Mouse (Mus musculus): ENCODE data around the gene 2610028H24Rik. TPM values are rescaled to one million over a fixed set of nuclear protein-coding genes. Genes with fewer than 3 reads are reported as not detected.

Gene 2610028H24Rik
- polyA plus RNA-seq, 1 experiment from 2014 or later: 0.09 TPM

DNA sequence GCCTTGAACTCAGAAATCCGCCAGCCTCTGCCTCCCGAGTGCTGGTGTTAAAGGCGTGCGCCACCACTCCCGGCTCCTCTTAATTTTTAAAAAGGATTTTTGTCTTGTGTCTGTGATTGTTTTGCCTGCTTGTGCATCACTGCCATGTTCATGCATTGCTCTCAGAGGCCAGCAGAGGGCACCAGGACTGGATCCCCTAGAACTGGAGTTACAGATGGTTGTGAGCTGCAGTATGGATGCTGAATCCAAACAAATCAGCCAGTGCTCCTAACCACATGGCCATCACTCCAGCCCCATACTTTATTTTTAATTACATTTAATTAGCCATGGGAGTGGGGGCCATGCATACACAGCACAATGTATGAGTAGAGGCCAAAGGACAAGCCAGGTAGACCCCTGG, 6.4 kb downstream of the 2610028H24Rik start:
- WGBS: 68% methylated on average over 5 of the region's 5 CpGs
- Histone ChIP-seq H3K4me1 (replicated peaks) (no peaks in the 10 kb centered on the region), H3K27me3 (no peaks in the 10 kb centered on the region), H3K9ac (no peak overlapping the region), H3K4me2 (no peak overlapping the region), H3K36me3 (no peaks in the 10 kb centered on the region), H3K27ac (no peak overlapping the region), H3K4me3 (no peak overlapping the region), H3K9me3 (replicated peaks) (no peaks in the 10 kb centered on the region; the same call in 1 of the 2 replicates)
- no peak for ATAC-seq (replicated peaks; ENCODE audit: insufficient number of reproducible peaks, insufficient read depth, low FRiP score, low read depth)

DNA sequence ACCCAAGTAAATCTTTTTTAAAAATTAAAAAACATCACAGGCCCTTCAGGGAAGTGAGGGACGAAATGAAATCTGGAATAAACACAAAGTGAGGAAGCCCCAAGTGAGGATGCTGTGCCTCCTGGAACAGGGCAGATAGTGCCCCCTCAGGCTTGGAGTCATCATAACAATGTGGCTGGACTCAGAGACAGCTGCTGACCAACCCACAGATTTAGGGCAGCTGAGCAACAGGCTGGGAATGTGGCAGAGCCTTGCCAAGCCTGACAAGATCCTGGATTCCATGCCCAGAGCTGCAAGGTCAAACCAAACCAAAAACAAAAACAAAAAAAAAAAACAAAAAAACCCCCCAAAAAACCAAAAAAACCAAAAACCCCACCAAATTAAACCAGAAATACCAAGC, 12.4 kb downstream of the 2610028H24Rik start:
- WGBS: 84% methylated on average over 1 of the region's 1 CpGs
- H3K36me3 ChIP-seq: no peaks in the 10 kb centered on the region; the same call in 1 of the 2 replicates
- H3K4me3 ChIP-seq: no peak overlapping the region
- no peak overlapping the region for H3K4me2 ChIP-seq
- H3K27me3 ChIP-seq: no peaks in the 10 kb centered on the region
- H3K9me3 ChIP-seq (replicated peaks): no peaks in the 10 kb centered on the region; the same call in 1 of the 2 replicates
- no peak overlapping the region for H3K9ac ChIP-seq
- no peak for ATAC-seq (replicated peaks; ENCODE audit: insufficient number of reproducible peaks, insufficient read depth, low FRiP score, low read depth)
- H3K27ac ChIP-seq: no peak overlapping the region
- no peaks in the 10 kb centered on the region for H3K4me1 ChIP-seq (replicated peaks)

DNA sequence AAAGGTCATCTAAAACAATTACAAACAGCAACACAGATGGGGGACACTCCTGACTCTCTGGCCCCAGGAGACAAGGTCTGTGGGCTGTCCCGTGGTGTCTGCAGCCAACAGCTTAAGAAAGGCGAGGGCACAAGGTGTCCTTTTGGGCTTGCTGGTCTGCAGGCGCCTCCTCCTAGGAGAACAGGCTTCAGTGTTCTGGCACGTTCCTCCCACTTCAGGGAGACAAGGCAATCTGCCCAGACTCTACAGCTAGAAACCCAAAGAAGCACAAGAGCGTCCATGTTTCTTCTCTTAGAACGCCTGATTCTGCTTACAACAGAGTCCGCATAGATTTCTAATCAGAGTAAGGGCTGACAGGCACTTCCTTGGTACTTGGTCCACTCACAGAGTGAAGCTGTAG, 13.4 kb downstream of the 2610028H24Rik start:
- WGBS: 89% methylated on average over 7 of the region's 7 CpGs
- ATAC-seq (replicated peaks; ENCODE audit: insufficient number of reproducible peaks, insufficient read depth, low FRiP score, low read depth): no peak
- H3K4me1 ChIP-seq (replicated peaks): no peaks in the 10 kb centered on the region
- no peaks in the 10 kb centered on the region; the same call in 1 of the 2 replicates for H3K9me3 ChIP-seq (replicated peaks)
- H3K27me3 ChIP-seq: no peaks in the 10 kb centered on the region
- no peak overlapping the region for H3K27ac ChIP-seq
- no peak overlapping the region for H3K9ac ChIP-seq
- no peak overlapping the region for H3K4me2 ChIP-seq
- no peaks in the 10 kb centered on the region; the same call in 1 of the 2 replicates for H3K36me3 ChIP-seq
- no peak overlapping the region for H3K4me3 ChIP-seq

DNA sequence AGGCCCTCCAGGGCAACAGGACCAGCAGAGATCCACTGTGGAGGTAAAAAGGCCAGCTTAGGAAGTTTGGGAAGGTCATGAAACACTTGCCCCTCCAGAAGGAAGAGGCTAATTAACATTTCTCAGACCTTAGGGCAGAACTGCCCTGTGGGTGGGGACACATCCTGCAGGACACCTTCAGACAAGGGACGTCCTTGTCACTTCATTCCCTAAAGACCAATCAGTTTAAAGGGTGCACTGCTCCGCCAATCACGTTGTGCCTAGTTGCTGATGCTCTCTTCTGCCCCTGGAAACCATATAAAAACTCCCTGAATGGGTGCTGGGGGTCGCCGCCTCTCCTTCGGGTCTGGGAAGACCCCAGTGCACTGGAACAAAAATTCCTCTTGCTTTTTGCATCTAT, 13.8 kb downstream of the 2610028H24Rik start:
- Histone ChIP-seq H3K4me1 (replicated peaks) (0 out of 2 replicates have a peak, but pooled peaks cover 1% of the 10 kb centered on the region), H3K4me2 (no peak overlapping the region), H3K27me3 (no peaks in the 10 kb centered on the region), H3K36me3 (no peaks in the 10 kb centered on the region; the same call in 1 of the 2 replicates), H3K9me3 (replicated peaks) (no peaks in the 10 kb centered on the region; the same call in 1 of the 2 replicates), H3K9ac (no peak overlapping the region), H3K27ac (no peak overlapping the region), H3K4me3 (no peak overlapping the region)
- ATAC-seq (replicated peaks; ENCODE audit: insufficient number of reproducible peaks, insufficient read depth, low FRiP score, low read depth): no peak
- WGBS: 87% methylated on average over 6 of the region's 6 CpGs

DNA sequence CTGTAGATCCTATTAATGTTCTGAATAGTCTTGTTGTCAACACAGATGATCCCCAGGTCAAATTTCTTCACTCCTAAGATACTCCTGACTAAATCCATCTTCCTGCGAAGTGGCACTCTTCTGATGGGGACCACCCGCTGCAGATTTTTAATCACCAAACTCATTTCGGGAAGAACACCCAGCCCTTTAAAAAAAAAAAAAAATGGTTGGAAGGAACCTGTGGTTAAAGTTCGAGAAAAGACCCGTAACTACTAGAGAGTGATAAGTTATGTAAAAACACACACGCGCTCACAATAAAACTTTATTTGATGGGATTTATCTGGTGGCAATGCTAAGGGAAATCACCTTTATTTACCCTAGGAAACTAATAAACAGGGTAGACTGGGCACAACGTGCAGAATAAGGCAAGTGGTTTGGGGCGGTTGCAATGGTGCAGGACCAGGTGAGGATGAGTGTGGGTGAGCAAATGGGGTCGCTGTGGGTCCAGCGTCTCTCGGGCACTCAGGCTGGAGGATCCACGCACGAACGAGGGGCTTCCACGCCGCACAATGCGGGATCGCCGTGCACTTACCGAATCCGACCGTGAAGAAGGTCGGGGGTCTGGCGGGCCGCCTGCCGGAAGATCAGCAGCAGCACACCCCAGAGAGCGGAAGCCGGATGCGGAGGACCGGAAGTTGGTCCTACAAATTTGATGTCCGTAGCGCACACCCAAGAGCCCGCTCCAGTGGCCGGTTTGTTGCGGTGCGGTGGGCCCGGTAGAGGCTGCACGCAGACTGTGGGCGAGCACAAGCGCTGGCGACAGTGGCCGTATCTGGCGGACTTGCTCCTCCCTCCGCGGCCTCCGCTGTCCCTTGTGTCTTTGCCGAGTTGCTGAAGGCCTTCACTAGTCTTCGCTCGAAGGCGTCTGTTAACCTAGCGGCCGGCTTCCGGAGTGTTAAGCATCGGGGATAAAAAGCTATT, 19.6 kb downstream of the 2610028H24Rik start, which contains the start of the genes Mcm3ap and Ybey:
Mcm3ap (plus strand) TSS at position 725 of the 960 bp plus-strand sequence.
Ybey (minus strand) TSS at position 912 of the 960 bp plus-strand sequence.
- peak within 1 kb of the TSS; percentile 91 for H3K27ac ChIP-seq
- peak within 1 kb of the TSS; percentile 69 for H3K4me2 ChIP-seq
- H3K36me3 ChIP-seq: peaks cover 23% of the 10 kb centered on the region
- no peaks in the 10 kb centered on the region for H3K27me3 ChIP-seq
- peak; percentile 89 for ATAC-seq (replicated peaks; ENCODE audit: insufficient number of reproducible peaks, insufficient read depth, low FRiP score, low read depth)
- H3K9me3 ChIP-seq (replicated peaks): no peaks in the 10 kb centered on the region
- H3K9ac ChIP-seq: peak within 1 kb of the TSS; percentile 94
- H3K4me1 ChIP-seq (replicated peaks): peaks cover 11% of the 10 kb centered on the region; the same call in 1 of the 2 replicates
- peak within 1 kb of the TSS; percentile 94 for H3K4me3 ChIP-seq
- WGBS: 1% methylated on average over 55 of the region's 55 CpGs

DNA sequence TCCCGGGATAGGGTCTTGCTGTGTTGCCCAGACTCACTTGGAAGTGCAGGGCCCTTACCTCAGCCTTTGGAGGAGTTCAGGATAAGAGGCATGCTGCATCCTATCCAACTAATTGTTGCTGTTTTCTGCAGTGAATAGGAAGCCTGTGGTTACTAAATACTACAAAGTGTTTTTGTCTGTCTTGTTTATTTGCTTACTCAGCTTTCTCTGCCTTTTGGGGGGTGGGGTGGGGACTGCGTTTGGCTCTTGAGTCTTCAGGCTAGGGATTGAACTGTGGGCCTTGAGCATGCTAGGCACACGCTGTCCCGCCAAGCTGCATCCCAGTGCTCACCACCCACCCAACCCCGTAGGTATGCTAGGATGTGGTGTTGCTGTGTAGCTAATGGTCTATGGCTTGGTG, 24.9 kb downstream of the 2610028H24Rik start:
- Histone ChIP-seq H3K27me3 (no peaks in the 10 kb centered on the region), H3K9me3 (replicated peaks) (no peaks in the 10 kb centered on the region), H3K4me3 (no peak overlapping the region), H3K36me3 (peaks cover 61% of the 10 kb centered on the region), H3K4me1 (replicated peaks) (peaks cover 8% of the 10 kb centered on the region; the same call in 1 of the 2 replicates), H3K9ac (no peak overlapping the region), H3K4me2 (no peak overlapping the region), H3K27ac (no peak overlapping the region)
- 91% methylated on average over 5 of the region's 5 CpGs for WGBS
- ATAC-seq (replicated peaks; ENCODE audit: insufficient number of reproducible peaks, insufficient read depth, low FRiP score, low read depth): no peak

DNA sequence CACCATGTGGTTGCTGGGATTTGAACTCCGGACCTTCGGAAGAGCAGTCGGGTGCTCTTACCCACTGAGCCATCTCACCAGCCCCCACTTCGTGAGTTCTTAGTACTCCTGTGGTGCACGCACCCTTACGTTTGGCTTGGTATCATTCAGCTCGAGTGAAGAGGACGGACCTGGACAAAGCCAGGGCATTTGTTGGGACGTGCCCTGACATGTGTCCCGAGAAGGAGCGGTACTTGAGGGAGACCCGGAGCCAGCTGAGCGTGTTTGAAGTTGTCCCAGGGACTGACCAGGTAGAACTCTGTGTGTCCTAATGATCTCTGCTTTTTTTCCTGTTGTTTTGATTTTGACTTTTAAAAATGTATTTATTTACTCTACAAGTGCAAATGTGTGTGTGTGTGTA, 32.0 kb downstream of the 2610028H24Rik start:
- Histone ChIP-seq H3K27ac (peak overlapping the region; percentile 46; the same call in 1 of the 2 replicates), H3K4me3 (no peak overlapping the region), H3K9me3 (replicated peaks) (no peaks in the 10 kb centered on the region), H3K4me1 (replicated peaks) (0 out of 2 replicates have a peak, but pooled peaks cover 4% of the 10 kb centered on the region), H3K4me2 (no peak overlapping the region), H3K27me3 (no peaks in the 10 kb centered on the region), H3K36me3 (peaks cover 89% of the 10 kb centered on the region), H3K9ac (no peak overlapping the region)
- WGBS: 89% methylated on average over 13 of the region's 13 CpGs
- no peak for ATAC-seq (replicated peaks; ENCODE audit: insufficient number of reproducible peaks, insufficient read depth, low FRiP score, low read depth)

DNA sequence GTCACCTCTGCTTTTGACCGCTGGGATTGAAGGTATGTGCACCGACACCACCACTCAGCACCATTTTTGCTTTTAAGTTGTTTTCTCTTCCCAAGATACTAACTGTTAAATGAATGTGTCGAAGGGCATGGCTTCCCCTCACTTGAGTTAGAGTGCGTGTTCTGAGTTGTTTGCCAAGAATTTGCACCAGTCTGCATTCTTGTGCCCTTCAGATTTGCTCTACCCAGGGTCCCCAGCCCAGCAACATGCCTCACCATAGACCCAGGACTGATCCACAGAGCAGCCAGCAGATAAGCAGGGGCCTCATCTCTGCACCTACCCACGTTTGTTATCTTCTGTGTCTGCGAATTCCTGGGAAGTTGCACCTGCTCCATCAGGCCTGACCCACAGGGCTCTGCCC, 32.6 kb downstream of the 2610028H24Rik start:
- H3K9ac ChIP-seq: no peak overlapping the region
- H3K9me3 ChIP-seq (replicated peaks): no peaks in the 10 kb centered on the region
- H3K27me3 ChIP-seq: no peaks in the 10 kb centered on the region
- WGBS: 50% methylated on average over 6 of the region's 6 CpGs
- H3K36me3 ChIP-seq: peaks cover 93% of the 10 kb centered on the region
- no peak overlapping the region for H3K4me3 ChIP-seq
- H3K4me1 ChIP-seq (replicated peaks): 0 out of 2 replicates have a peak, but pooled peaks cover 4% of the 10 kb centered on the region
- no peak overlapping the region for H3K4me2 ChIP-seq
- peak overlapping the region; percentile 46 for H3K27ac ChIP-seq
- ATAC-seq (replicated peaks; ENCODE audit: insufficient number of reproducible peaks, insufficient read depth, low FRiP score, low read depth): 0 out of 2 replicates have a peak, but pooled peaks have one; percentile 60

DNA sequence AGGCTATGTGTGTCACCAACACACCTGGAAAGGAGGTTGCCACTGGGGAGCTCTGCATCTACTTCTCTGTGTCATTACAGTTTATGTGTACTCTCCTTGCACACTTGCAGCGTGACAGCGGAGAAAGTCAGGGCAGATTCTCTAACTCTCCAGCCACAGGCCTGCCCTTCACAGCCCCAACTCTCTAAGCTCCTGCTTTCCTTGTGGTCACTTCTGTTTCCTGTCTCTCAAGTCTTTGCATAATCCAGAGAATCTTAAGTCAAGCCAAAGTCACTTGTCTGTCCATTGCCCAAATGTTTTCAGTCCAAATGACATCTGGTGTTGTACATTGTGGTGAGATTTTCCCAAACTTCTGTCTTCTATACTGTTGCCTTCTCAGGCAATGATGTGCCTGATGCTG, 37.4 kb downstream of the 2610028H24Rik start:
- Histone ChIP-seq H3K4me2 (no peak overlapping the region), H3K27ac (no peak overlapping the region), H3K36me3 (peaks cover 93% of the 10 kb centered on the region), H3K27me3 (no peaks in the 10 kb centered on the region), H3K9ac (no peak overlapping the region), H3K4me3 (no peak overlapping the region), H3K4me1 (replicated peaks) (0 out of 2 replicates have a peak, but pooled peaks cover 2% of the 10 kb centered on the region), H3K9me3 (replicated peaks) (no peaks in the 10 kb centered on the region)
- 91% methylated on average over 2 of the region's 2 CpGs for WGBS
- no peak for ATAC-seq (replicated peaks; ENCODE audit: insufficient number of reproducible peaks, insufficient read depth, low FRiP score, low read depth)

DNA sequence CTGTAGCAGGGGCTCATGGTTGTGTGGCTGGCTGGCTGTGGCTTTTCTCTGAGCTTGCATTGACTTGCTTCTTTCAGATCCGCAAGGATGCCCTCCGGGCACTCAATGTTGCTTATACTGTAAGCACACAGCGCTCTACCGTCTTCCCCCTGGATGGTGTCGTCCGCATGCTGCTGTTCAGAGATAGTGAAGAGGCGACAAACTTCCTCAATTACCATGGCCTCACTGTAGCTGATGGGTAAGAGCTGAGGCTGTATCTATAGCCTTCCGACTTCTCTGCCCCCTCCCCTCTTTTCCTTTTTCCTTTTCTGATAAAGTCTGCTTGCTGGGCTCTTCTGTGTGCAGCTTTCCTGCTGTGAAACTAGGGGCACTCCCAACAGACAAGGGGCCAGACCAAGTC, 39.4 kb downstream of the 2610028H24Rik start:
- no peak overlapping the region for H3K27ac ChIP-seq
- no peak for ATAC-seq (replicated peaks; ENCODE audit: insufficient number of reproducible peaks, insufficient read depth, low FRiP score, low read depth)
- H3K4me3 ChIP-seq: no peak overlapping the region
- no peaks in the 10 kb centered on the region for H3K4me1 ChIP-seq (replicated peaks)
- 85% methylated on average over 8 of the region's 8 CpGs for WGBS
- H3K4me2 ChIP-seq: no peak overlapping the region
- H3K9ac ChIP-seq: no peak overlapping the region
- peaks cover 81% of the 10 kb centered on the region for H3K36me3 ChIP-seq
- no peaks in the 10 kb centered on the region for H3K27me3 ChIP-seq
- H3K9me3 ChIP-seq (replicated peaks): no peaks in the 10 kb centered on the region

DNA sequence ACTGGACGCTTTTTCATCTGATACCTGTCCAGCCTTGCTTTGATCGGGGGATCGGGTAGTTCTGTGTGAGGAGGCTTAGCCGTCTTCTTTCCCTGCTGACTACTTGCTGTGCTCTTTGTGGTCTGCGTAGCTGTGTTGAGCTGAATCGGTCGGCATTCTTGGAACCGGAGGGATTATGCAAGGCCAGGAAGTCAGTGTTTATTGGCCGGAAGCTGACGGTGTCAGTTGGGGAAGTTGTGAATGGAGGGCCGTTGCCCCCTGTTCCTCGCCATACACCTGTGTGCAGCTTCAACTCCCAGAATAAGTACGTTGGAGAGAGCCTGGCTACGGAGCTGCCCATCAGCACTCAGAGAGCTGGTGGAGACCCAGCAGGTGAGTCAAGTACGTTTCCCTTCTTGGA, 40.3 kb downstream of the 2610028H24Rik start:
- H3K27me3 ChIP-seq: no peaks in the 10 kb centered on the region
- H3K27ac ChIP-seq: no peak overlapping the region
- no peak overlapping the region for H3K4me3 ChIP-seq
- WGBS: 89% methylated on average over 15 of the region's 15 CpGs
- H3K9ac ChIP-seq: no peak overlapping the region
- no peaks in the 10 kb centered on the region for H3K4me1 ChIP-seq (replicated peaks)
- H3K4me2 ChIP-seq: no peak overlapping the region
- H3K36me3 ChIP-seq: peaks cover 80% of the 10 kb centered on the region
- no peak for ATAC-seq (replicated peaks; ENCODE audit: insufficient number of reproducible peaks, insufficient read depth, low FRiP score, low read depth)
- no peaks in the 10 kb centered on the region for H3K9me3 ChIP-seq (replicated peaks)

Measured in heart, embryonic 15.5 days (tissue).